Mouse (Mus musculus) v-Abl transformed pro-B cells (cell line): ENCODE results near the gene Eif2b1.

Experiments used
- in situ Hi-C, 2 experiments: fragments of 400-800 bp; cut with MboI; formaldehyde crosslinking; loops; one replicate each; pipeline ENCODE4 v1.15.1; 2025; ENCODE audit not compliant: unreplicated experiment in 2 of 2

The Eif2b1 gene

GRCm38 (mm10) chr5:124551349-124552093 is 27.4 kb downstream of the Eif2b1 start:
- in situ Hi-C loops = loop anchor here in 1 of 2 experiments (5.0 kb wide), 1 partner anchor 194 kb away; no protein-coding TSS in a partner anchor

GRCm38 (mm10) chr5:124550737-124551136 is 28.2 kb downstream of the Eif2b1 start:
- in situ Hi-C loops = loop anchor here in 1 of 2 experiments (5.0 kb wide), 1 partner anchor 193 kb away; no protein-coding TSS in a partner anchor

- in situ Hi-C loops = no loop called here
These were observed 37.3 kb downstream of the Eif2b1 start for GRCm38 (mm10) chr5:124541602-124541973.

GRCm38 (mm10) chr5:124540905-124541601 is 37.9 kb downstream of the Eif2b1 start:
- in situ Hi-C loops = no loop called here

GRCm38 (mm10) chr5:124540383-124540786 is 38.5 kb downstream of the Eif2b1 start, which contains the start of gene Tmed2:
Gene Tmed2, plus strand, starts transcription at chr5:124540695.
- in situ Hi-C loops = no loop called here

GRCm38 (mm10) chr5:124539905-124540304 is 39.0 kb downstream of the Eif2b1 start:
- in situ Hi-C loops = loop anchor here in 1 of 2 experiments (5.0 kb wide), 1 partner anchor 103 kb away; the partner anchor contains the start of gene Kmt5a

- in situ Hi-C loops = loop anchor here in 1 of 2 experiments (5.0 kb wide), 1 partner anchor 102 kb away; the partner anchor contains the start of gene Kmt5a
These were observed 39.8 kb downstream of the Eif2b1 start for GRCm38 (mm10) chr5:124538813-124539792.

- in situ Hi-C loops = loop anchor here in 1 of 2 experiments (5.0 kb wide), 1 partner anchor 99 kb away; the partner anchor contains the start of gene Kmt5a
These were observed 42.2 kb downstream of the Eif2b1 start for GRCm38 (mm10) chr5:124536776-124537175.

GRCm38 (mm10) chr5:124535016-124535415 is 43.9 kb downstream of the Eif2b1 start:
- in situ Hi-C loops = loop anchor here in 1 of 2 experiments (5.0 kb wide), 1 partner anchor 98 kb away; the partner anchor contains the start of gene Kmt5a

GRCm38 (mm10) chr5:124532451-124532850 is 46.5 kb downstream of the Eif2b1 start:
- in situ Hi-C loops = loop anchor here (5.0 kb wide), 2 partner anchors 40 to 95 kb away; partner anchors contain the start of gene Kmt5a (in 1 of the 2)

- in situ Hi-C loops = loop anchor here (5.0 kb wide), 2 partner anchors 39 to 94 kb away; partner anchors contain the start of gene Kmt5a (in 1 of the 2)
These were observed 47.4 kb downstream of the Eif2b1 start for GRCm38 (mm10) chr5:124531583-124531930.

- in situ Hi-C loops = loop anchor here (5.0 kb wide), 2 partner anchors 39 to 94 kb away; partner anchors contain the start of gene Kmt5a (in 1 of the 2)
These were observed 48.0 kb downstream of the Eif2b1 start, which contains the start of gene Rilpl1 for GRCm38 (mm10) chr5:124530655-124531582. Gene Rilpl1, minus strand, starts transcription at chr5:124531391.

- in situ Hi-C loops = loop anchor here (5.0 kb wide), 2 partner anchors 37 to 92 kb away; partner anchors contain the start of gene Kmt5a (in 1 of the 2)
These were observed 49.2 kb downstream of the Eif2b1 start for GRCm38 (mm10) chr5:124529697-124530096.

- in situ Hi-C loops = no loop called here
These were observed 49.7 kb downstream of the Eif2b1 start for GRCm38 (mm10) chr5:124529191-124529651.

GRCm38 (mm10) chr5:124528791-124529190 is 50.1 kb downstream of the Eif2b1 start:
- in situ Hi-C loops = no loop called here

- in situ Hi-C loops = no loop called here
These were observed 50.6 kb downstream of the Eif2b1 start for GRCm38 (mm10) chr5:124528351-124528750.

GRCm38 (mm10) chr5:124524943-124525342 is 54.0 kb downstream of the Eif2b1 start:
- in situ Hi-C loops = no loop called here

- in situ Hi-C loops = no loop called here
These were observed 55.9 kb downstream of the Eif2b1 start for GRCm38 (mm10) chr5:124523032-124523431.
